Mouse (Mus musculus) right cerebral cortex, postnatal 10 days (tissue): ENCODE measurements around the gene Itm2b.

Experiments used
- DNase-seq, 2 experiments: peaks; one replicate each; pipeline ENCODE4 v3.0.0; 2021; ENCODE audit warnings: low spot score in 2 of 2

The Itm2b gene

GRCm38 (mm10) chr14:73384913-73385719 lies at the start of gene Itm2b:
Gene Itm2b (minus strand): TSS chr14:73385289.
- DNase-seq = peak; percentile 86 to 88

- peak in 1 of 2 experiments; percentile 42 for DNase-seq
These were observed 48.4 kb upstream of the Itm2b start for GRCm38 (mm10) chr14:73433487-73433886.

GRCm38 (mm10) chr14:73430571-73430970 lies 45.5 kb upstream of the Itm2b start:
- no peak for DNase-seq

- no peak for DNase-seq
These were observed 40.5 kb upstream of the Itm2b start for GRCm38 (mm10) chr14:73425571-73426041.

GRCm38 (mm10) chr14:73424961-73425360 lies 39.9 kb upstream of the Itm2b start:
- DNase-seq = no peak

- DNase-seq = no peak
These were observed 38.5 kb upstream of the Itm2b start for GRCm38 (mm10) chr14:73423542-73423941.

GRCm38 (mm10) chr14:73422621-73423020 lies 37.5 kb upstream of the Itm2b start:
- DNase-seq = no peak

- no peak for DNase-seq
These were observed 36.5 kb upstream of the Itm2b start for GRCm38 (mm10) chr14:73421580-73421979.

- DNase-seq = no peak
These were observed 35.2 kb upstream of the Itm2b start for GRCm38 (mm10) chr14:73420138-73420745.

- no peak for DNase-seq
These were observed 31.4 kb upstream of the Itm2b start for GRCm38 (mm10) chr14:73416511-73416910.

GRCm38 (mm10) chr14:73415376-73416035 lies 30.4 kb upstream of the Itm2b start:
- DNase-seq = no peak

GRCm38 (mm10) chr14:73411729-73412128 lies 26.6 kb upstream of the Itm2b start:
- DNase-seq = no peak

GRCm38 (mm10) chr14:73410083-73410482 lies 25.0 kb upstream of the Itm2b start:
- DNase-seq = no peak

GRCm38 (mm10) chr14:73408223-73408845 lies 23.2 kb upstream of the Itm2b start:
- no peak for DNase-seq

- DNase-seq = no peak
These were observed 18.9 kb upstream of the Itm2b start for GRCm38 (mm10) chr14:73404016-73404415.

GRCm38 (mm10) chr14:73403351-73403750 lies 18.3 kb upstream of the Itm2b start:
- no peak for DNase-seq

GRCm38 (mm10) chr14:73402296-73403035 lies 17.4 kb upstream of the Itm2b start:
- DNase-seq = no peak

GRCm38 (mm10) chr14:73401408-73401807 lies 16.3 kb upstream of the Itm2b start:
- DNase-seq = no peak

- DNase-seq = peak in 1 of 2 experiments; percentile 40
These were observed 15.0 kb upstream of the Itm2b start for GRCm38 (mm10) chr14:73399866-73400618.

- no peak for DNase-seq
These were observed 13.4 kb upstream of the Itm2b start for GRCm38 (mm10) chr14:73398367-73398996.
